Mouse (Mus musculus): ENCODE results near the gene Sema5b.

- no peak for TF ChIP-seq CTCF (IDR thresholded peaks at IDR 0.05)
- TF ChIP-seq EP300 (IDR thresholded peaks at IDR 0.05) = no peak
These were observed 94.0 kb downstream of the Sema5b start for GRCm38 (mm10) chr16:35634971-35635370.
